Mouse (Mus musculus) thymus, postnatal 0 days (tissue): Measurements from ENCODE around the gene Rnf24. TPM values are rescaled to one million over a fixed set of nuclear protein-coding genes. Genes with fewer than 3 reads are reported as not detected.

Experiments used
- DNase-seq: peaks from one replicate; pipeline ENCODE4 v3.0.0-alpha.2; 2015; ENCODE audit warnings: low spot score
- microRNA-seq: library from miRNA; unstranded; fragments of <30 nt; microRNA quantifications from one replicate; pipeline ENCODE4, GENCODE M21; 2016; ENCODE audit warnings: borderline number of aligned reads
- polyA plus RNA-seq: library from polyadenylated mRNA; unstranded; fragments of >200 nt; fragmentation: Nextera tagmentation; extraction: Ambion mirVana; gene quantifications from 2 replicates; pipeline ENCODE4 v1.2.1, GENCODE M21; 2015

Gene Rnf24
- polyA plus RNA-seq, 1 experiment from 2014 or later: 1.4 TPM

DNA sequence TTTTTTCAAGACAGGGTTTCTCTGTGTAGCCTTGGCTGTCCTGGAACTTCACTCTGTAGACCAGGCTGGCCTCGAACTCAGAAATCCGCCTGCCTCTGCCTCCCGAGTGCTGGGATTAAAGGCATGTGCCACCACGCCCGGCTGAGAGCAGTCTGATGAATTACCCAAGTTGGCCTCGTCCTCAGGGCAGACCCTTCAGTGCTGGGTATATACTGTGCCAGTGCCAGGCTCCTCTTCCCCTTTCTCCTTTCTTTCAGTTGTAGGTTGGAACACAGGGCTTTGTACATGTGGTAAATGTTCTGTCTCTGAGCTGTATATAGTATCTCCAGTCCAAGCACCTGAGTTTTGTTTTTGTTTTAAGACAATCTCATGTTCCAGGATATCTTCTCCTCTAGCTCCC lies 88.7 kb downstream of the Rnf24 start:
- DNase-seq: no peak

DNA sequence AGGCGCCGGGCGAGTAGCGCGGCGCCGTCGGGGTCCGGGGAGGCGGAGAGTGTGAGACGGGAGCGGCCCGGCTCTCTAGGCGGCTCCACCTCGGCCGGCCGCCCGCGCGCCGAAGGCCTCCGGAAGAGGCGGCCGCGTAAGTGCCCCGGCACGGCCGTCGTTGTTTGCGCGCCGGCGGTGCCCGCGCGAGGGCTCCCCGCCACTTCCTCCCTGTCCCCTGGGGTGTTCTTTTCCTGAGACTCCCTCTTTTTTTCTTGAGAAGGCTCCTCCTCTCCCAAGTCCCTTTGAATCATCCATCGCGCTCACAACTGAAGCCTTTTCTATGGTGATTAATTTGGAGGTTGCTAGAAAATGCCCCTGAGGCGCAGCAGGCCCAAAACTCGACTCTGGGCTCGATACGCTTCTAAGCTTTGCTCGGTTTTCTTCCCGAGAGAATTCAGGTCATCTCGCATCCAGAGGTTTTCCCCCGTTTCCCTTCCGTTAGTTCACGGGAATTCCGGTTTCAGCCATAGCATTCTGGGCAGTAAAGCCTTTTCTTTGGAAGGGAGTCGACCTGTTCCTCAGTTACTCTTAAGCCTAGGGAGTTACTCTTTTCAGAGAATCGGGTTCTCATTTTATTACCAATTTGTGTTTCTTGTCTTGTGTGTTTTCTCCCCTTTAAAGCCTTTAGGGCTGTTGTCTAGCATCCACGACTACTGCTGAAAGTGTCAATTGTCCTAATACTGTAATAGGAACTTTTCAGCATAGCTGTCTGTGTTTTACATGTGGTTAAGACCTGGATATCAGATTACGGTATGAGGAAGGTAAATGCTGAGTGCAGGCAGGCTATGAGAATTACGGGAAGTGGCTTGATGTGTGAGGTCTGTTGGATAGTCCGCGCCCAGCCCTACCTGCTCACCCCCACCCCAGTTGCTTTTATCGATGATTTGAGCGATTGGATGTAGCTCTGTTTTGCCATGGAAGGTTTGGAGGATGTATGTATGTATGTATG lies 89.7 kb downstream of the Rnf24 start:
- DNase-seq: peak; percentile 75

DNA sequence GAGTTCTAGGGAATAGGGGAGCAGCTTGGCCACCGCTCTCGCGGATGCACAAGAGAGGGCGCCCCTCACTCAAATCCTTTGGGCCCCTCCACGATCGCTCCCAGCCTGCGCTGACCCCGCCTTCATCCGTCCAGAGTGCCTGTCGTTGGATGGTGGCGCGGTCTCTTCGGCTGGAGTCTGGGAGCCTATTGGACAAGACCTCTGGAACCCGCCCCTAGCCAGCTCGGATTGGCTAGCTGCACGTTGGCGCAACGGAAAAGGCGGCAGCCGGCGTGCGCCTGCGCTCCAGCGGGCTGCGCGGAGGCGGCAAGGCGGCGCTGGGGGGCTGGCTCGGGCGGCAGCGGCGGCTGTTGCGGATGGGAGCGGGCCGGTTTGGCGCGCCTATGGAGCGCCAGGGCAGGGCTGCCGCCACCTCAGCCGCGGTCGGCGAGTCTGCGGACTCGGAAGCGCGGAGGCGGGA lies 90.4 kb downstream of the Rnf24 start, which contains the start of gene Pank2:
Gene Pank2, plus strand, starts transcription at position 283 of the 460 bp plus-strand sequence.
- peak; percentile 98 for DNase-seq

DNA sequence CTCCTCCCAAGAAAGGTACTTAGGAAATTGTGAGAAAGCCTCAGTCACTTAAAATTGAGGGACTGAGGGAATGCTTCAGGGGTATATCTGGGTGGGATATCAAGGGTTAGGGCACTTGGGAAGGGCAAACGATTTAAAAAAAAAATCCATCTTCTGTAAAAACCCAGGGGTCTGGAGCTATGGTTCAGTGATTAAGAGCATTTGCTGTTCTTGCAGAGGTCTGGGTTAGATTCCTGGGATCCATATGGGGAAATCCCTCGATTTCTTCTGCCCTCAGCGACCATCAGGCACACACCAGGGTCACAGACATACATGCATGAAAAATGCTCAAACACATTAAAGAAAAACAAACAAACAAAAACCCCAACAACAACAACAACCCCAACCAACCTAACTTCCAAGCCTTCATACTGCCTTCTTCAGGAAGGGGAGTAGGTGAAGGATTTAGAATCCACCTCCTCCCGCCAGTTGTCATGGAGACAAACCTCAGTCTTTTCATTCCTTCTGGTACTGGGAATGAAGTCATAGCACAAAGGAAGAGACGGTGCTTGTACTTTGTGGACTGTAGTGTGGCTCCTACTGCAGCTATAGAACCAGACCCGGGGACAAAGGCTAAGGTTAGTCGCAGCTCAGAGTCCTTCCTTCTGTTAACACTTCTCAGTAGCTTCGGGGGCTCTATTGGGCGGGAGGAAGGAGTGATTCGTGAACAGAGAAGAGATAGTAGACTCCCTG lies 91.0 kb downstream of the Rnf24 start:
- DNase-seq: no peak

DNA sequence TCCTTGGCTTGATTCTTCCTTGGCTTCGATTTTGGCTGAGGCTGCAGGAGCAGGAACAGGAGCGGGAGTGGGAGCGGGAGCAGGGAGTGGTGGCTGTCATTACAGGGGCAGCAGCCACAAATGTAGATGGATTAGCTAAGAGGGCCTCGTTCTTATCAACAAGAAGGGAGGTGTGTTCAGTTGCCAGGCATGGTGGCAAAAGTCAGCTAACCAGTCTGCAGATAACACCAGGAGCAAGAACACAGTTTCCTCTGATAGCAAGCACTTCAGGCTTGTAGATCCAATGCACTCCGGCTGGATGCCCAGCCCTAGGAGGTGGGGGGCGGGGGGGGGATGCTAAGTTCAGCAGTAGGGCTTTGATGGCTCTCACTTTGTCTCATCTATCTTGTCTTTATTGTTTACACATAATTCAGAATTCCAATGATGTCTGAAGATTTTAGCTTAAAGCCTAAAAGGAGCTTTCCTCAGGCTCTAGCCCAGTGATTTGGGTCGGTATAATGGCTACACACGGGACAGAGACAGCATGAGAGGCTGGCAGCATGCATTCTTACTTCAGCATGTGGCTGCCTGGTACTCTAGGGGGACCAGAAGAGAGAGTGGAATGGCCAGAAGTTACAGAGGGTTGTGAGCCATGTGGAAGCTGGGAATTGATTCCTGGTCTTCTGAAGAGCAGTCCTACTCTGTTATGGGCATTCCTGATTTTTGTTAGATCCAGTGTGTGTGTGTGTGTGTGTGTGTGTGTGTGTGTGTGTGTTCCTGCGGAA lies 92.0 kb downstream of the Rnf24 start:
- DNase-seq: no peak

DNA sequence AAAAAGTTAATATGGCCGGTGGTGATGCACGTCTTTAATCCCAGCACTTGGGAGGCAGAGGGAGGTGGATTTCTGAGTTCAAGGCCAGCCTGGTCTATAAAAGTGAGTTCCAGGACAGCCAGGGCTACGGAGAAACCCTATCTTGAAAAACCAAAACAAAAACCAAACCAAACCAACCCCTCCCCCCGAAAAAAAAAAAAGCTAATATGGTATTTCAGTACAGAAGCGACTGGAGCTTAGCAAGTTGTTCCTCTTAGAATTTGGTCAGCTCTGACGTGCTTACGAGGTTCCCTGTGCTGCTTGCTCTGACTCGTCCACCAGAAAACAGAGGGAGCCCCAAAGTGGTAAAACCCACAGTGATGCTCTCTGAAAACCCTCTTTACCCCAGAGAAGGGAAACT lies 94.0 kb downstream of the Rnf24 start:
- DNase-seq: no peak

DNA sequence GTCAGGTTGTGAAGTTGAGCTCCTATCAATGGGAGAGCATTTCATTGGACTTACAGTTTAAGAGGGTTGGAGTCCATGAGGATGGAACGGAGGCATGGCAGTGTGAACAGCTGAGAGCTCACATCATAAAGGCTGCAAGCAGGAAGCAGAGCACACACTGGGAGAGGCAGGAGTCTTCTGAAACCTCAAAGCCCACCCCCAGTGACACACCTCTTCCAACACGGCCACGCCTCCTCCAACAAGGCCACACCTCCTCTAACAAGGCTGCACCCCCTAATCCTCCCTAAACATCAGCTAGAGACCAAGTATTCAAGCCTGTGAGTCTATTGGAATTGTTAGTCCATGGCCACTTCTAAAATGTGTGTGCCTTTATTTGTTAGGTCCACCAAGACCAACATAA lies 97.0 kb downstream of the Rnf24 start:
- DNase-seq: peak; percentile 47

DNA sequence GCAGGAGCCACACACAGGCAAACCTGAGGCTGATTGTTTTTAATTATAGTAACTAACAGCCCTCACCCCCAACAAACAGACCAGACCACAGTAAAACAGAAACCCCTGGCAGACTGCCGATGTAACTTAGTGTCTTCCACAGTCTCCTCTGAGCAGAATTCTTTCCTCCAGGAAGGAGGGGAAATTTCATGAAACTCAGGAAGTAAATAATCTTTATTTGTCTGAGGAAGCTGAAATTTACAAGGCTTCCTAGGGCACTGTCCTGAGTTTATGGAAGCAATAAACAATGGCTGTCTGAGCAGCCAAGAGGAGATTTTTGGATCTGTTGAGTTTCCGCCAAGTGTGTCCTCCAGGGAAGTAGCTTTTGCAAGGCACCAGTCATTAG lies 98.4 kb downstream of the Rnf24 start:
- no peak for DNase-seq

DNA sequence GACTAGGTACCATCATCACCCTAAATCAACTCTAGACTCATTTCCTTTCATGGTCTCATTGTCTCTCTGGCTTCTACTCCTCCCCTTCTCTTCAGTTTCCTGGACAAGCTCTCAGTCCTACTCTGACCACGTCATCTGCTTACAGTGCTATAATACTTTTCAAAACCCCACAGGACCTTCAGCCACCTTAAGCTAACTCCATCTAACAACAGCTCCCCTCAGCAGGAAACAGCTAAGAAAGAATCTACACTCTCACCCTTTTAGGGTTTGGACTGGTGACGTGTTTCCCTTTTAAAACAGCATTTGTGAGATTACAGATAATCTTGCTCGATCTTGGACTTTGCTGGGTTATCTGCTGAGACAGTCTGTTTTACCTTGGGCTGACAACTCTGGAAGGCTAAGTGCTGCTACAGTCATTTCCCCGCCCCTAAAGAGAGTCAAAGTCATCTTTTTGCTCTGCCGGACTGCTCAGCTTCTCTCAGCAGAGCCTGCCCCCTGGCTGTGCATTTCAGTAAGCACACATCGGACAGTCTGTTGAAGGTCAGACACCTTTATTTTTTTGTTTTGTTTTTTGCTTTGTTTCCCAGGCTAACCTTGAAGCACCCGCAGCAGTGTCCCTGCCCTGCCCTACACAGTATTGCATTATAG lies 98.9 kb downstream of the Rnf24 start:
- DNase-seq: peak; percentile 48

Small RNAs within 50 kb of the gene (microRNA-seq; reads per million reads assigned to microRNA genes)
- 121 reads per million, percentile 48 among the genes with 10 or more reads in this experiment for gene Mir103-2

Other genes starting within 250 kb of the Rnf24 start
- gene Hspa12b, start 225.6 kb downstream of the Rnf24 start, polyA plus RNA-seq: 1.7 and 2.3 TPM in 2 replicates
- gene Gm11037, start 219.4 kb downstream of the Rnf24 start, polyA plus RNA-seq: not detected in 2 replicates
- 47.8 and 50.6 TPM in 2 replicates for gene 1700037H04Rik, start 192.8 kb downstream of the Rnf24 start, polyA plus RNA-seq
- gene Cenpb, start 172.8 kb downstream of the Rnf24 start, polyA plus RNA-seq: 5.2 and 7.8 TPM in 2 replicates
- 48.4 and 58.6 TPM in 2 replicates for gene Cdc25b, start 165.9 kb downstream of the Rnf24 start, polyA plus RNA-seq
- gene Spef1, start 165.6 kb downstream of the Rnf24 start, polyA plus RNA-seq: 1.4 and 1.5 TPM in 2 replicates
- 19.1 and 22.2 TPM in 2 replicates for gene Ap5s1, start 145.8 kb downstream of the Rnf24 start, polyA plus RNA-seq
- 13.1 and 15.0 TPM in 2 replicates for gene Mavs, start 118.8 kb downstream of the Rnf24 start, polyA plus RNA-seq
- gene Pank2, start 90.4 kb downstream of the Rnf24 start, polyA plus RNA-seq: 48.6 and 52.5 TPM in 2 replicates
- gene Smox, start 138.6 kb upstream of the Rnf24 start, polyA plus RNA-seq: 35.6 and 40.4 TPM in 2 replicates
- 0.09 and 0.25 TPM in 2 replicates for gene Adra1d, start 209.4 kb upstream of the Rnf24 start, polyA plus RNA-seq